Mouse (Mus musculus) intestine, embryonic 14.5 days (tissue): ENCODE measurements around the gene Olfr5. TPM values are rescaled to one million over a fixed set of nuclear protein-coding genes. Genes with fewer than 3 reads are reported as not detected.

ENCODE experiments used
- ATAC-seq: fragments of 200-750 bp; cut with Nextera tagmentation; replicated peaks from 2 replicates; pipeline ENCODE4 v1.8.0; 2017; ENCODE audit warnings: low read depth, moderate number of reproducible peaks, moderate TSS enrichment, moderate library complexity; ENCODE audit not compliant: low FRiP score, low TSS enrichment
- DNase-seq: peaks from one replicate; pipeline ENCODE4 v3.0.0-alpha.2; 2018; ENCODE audit warnings: low spot score
- H3K27ac ChIP-seq: fragments of 300-500 bp; sonication (generic); 2 replicates; pipeline ENCODE4 v1.5.1; 2014; ENCODE audit warnings: low read depth, mild to moderate bottlenecking, control low read depth
- H3K27me3 ChIP-seq: fragments of 300-500 bp; sonication (generic); replicated peaks from 2 replicates; pipeline ENCODE4 v1.6.1; 2014; ENCODE audit warnings: low read length, control low read depth; ENCODE audit not compliant: control insufficient read depth, insufficient read depth
- H3K36me3 ChIP-seq: fragments of 300-500 bp; sonication (generic); 2 replicates; pipeline ENCODE4 v1.6.1; 2014; ENCODE audit warnings: low read length, control low read depth; ENCODE audit not compliant: control insufficient read depth, insufficient read depth
- H3K4me1 ChIP-seq: fragments of 300-500 bp; sonication (generic); replicated peaks from 2 replicates; pipeline ENCODE4 v1.6.1; 2014; ENCODE audit warnings: low read length, control low read depth, mixed read lengths; ENCODE audit not compliant: control insufficient read depth, insufficient read depth
- H3K4me2 ChIP-seq: fragments of 300-500 bp; sonication (generic); 2 replicates; pipeline ENCODE4 v1.6.1; 2014; ENCODE audit warnings: low read length
- H3K4me3 ChIP-seq: fragments of 300-500 bp; sonication (generic); 2 replicates; pipeline ENCODE4 v1.5.1; 2014; ENCODE audit warnings: low read depth, low read length, control low read depth, mixed read lengths
- H3K9ac ChIP-seq: fragments of 300-500 bp; sonication (generic); 2 replicates; pipeline ENCODE4 v1.6.1; 2014; ENCODE audit warnings: mild to moderate bottlenecking, low read length
- H3K9me3 ChIP-seq: fragments of 300-500 bp; sonication (generic); 2 replicates; pipeline ENCODE4 v1.6.1; 2016; ENCODE audit warnings: low read length, control low read depth; ENCODE audit not compliant: control insufficient read depth
- WGBS: fragments of 180-500 bp; shearing (Covaris S2); extraction: QIAGEN DNeasy Blood & Tissue Kit; methylation state at CpG from one replicate; pipeline ENCODE4 v1.1.7; 2014; 5-methylcytosine and 5-hydroxymethylcytosine counted together
- polyA plus RNA-seq: library from polyadenylated mRNA; unstranded; fragments of >200 nt; fragmentation: Nextera tagmentation; extraction: Ambion mirVana; gene quantifications from 2 replicates; pipeline ENCODE4 v1.2.1, GENCODE M21; 2014

Olfr5 gene
- polyA plus RNA-seq, 1 experiment from 2014 or later, result not detected

DNA sequence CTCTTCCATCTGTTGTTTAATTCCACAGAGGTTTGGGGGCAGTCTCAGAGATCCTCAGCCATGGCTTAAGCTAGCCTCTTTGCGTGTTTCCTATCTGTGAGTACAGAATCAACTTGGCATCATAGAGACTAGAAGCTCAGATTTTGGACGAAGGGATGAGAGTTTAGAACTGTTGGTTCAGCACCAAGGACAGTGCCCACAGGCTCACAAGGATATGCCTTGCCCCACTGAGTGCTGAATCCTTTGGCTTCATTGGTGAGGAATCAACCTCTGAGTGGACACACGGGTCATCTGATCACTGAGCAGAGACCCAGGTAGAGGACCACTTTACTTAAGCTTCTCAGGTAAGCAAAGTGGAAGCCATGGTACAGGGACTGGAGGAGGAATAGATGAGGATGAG, 30.3 kb downstream of the Olfr5 start:
- Histone ChIP-seq H3K27me3 (no peaks in the 10 kb centered on the region), H3K27ac (no peak overlapping the region), H3K9me3 (no peaks in the 10 kb centered on the region), H3K4me3 (no peak overlapping the region), H3K36me3 (no peaks in the 10 kb centered on the region), H3K4me2 (no peak overlapping the region), H3K9ac (no peak overlapping the region), H3K4me1 (no peaks in the 10 kb centered on the region)
- ATAC-seq, result no peak
- no peak for DNase-seq
- 41% methylated on average over 3 of the region's 3 CpGs for WGBS

DNA sequence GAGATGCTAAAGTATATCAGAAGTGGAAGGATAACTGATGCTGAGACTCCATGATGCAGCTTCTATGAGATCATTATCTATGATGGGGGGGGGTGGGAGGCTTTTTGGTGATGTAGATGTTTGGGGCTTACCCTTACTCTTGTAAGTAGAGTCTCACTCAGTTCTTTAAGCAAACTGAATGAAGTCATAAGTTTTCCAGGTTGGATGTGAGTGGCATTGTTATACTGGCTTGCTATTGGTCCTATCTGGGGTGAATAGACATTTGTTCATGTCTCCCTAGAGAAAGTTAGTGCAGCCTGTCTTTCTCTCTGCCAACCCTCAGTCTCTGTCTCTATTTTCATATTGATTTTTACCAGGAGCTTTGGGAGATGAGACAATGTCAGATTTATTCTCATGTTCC, 30.9 kb downstream of the Olfr5 start, which contains the start of gene Olfr1336:
TSS of gene Olfr1336 (plus strand) at position 301 of the 400 bp plus-strand sequence.
- ATAC-seq (no peak), DNase-seq (no peak)
- Histone ChIP-seq H3K4me1 (no peaks in the 10 kb centered on the region), H3K9me3 (no peaks in the 10 kb centered on the region), H3K4me3 (no peak within 1 kb of the TSS), H3K27ac (no peak within 1 kb of the TSS), H3K27me3 (no peaks in the 10 kb centered on the region), H3K36me3 (no peaks in the 10 kb centered on the region), H3K9ac (no peak within 1 kb of the TSS), H3K4me2 (no peak within 1 kb of the TSS)

DNA sequence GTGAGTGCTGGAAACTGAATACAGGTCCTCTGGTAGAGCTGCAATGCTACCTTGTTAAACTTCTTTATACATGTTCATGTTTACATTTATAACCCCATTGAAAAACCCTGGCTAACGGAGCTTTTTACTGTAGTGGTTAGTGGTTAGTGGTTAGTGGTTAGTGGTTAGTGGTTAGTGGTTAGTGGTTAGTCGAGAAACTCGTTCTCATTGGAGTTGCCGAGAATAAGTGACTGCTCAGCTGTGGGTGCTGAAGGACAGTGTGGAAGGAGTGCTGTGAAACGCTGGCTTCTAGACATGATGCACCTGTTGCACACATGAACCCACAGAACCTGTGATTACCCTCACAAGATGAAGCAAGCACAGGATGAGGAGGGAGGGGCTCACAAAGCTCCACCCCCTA, 39.0 kb downstream of the Olfr5 start:
- Histone ChIP-seq H3K4me1 (no peaks in the 10 kb centered on the region), H3K27me3 (no peaks in the 10 kb centered on the region), H3K4me3 (no peak overlapping the region), H3K9ac (no peak overlapping the region), H3K36me3 (no peaks in the 10 kb centered on the region), H3K4me2 (no peak overlapping the region), H3K27ac (no peak overlapping the region), H3K9me3 (no peaks in the 10 kb centered on the region)
- DNase-seq (no peak), ATAC-seq (no peak)
- WGBS, result 85% methylated on average over 5 of the region's 5 CpGs

DNA sequence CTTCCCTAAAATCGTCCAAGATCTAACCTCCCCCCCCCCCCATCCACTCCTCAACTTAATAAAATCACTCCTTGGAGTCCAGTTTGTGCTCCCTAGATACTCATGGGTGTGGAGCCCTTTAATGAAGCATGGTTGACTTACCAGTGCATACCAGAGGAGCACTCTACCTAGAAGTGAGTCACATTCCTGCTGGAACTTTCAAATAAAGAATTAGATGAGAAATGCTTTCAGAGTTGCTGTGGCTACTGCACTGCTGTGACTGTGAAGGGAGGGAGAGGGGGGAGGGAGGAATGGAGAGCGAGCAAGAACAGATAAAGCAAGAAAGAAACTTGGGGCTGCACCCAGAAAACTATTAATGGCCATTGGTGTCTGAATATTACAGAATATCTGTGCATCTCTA, 45.6 kb downstream of the Olfr5 start:
- no peak overlapping the region for H3K4me3 ChIP-seq
- no peaks in the 10 kb centered on the region for H3K4me1 ChIP-seq
- H3K9me3 ChIP-seq, result no peaks in the 10 kb centered on the region
- no peak overlapping the region for H3K9ac ChIP-seq
- WGBS, result 68% methylated on average over 2 of the region's 2 CpGs
- DNase-seq, result no peak
- no peaks in the 10 kb centered on the region for H3K27me3 ChIP-seq
- no peak for ATAC-seq
- no peak overlapping the region for H3K4me2 ChIP-seq
- no peaks in the 10 kb centered on the region for H3K36me3 ChIP-seq
- no peak overlapping the region for H3K27ac ChIP-seq

DNA sequence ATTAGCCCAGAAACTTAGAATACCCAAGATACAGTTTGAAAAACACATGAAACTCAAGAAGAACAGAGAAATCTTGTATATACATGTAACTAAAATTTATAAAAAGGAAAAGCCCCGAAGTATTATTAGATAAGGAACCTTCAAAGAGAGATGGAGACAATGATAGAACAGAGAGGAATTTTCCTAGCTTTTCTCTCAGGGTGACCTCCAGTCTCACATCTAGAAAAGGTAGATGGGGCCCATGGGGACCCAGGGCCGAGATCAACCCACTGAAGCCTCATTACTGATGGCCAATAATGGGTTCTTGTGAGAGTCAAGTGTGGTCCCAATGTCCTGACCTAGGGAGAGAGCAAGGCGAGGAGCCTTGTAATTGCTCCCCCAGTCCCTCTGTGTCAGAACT, 48.4 kb downstream of the Olfr5 start, which contains the start of gene Olfr1344:
TSS of gene Olfr1344 (plus strand) at position 301 of the 400 bp plus-strand sequence.
- no peaks in the 10 kb centered on the region for H3K4me1 ChIP-seq
- H3K9ac ChIP-seq, result no peak within 1 kb of the TSS
- ATAC-seq (no peak), DNase-seq (no peak)
- no peak within 1 kb of the TSS for H3K27ac ChIP-seq
- 78% methylated on average over 3 of the region's 3 CpGs for WGBS
- H3K36me3 ChIP-seq, result no peaks in the 10 kb centered on the region
- H3K9me3 ChIP-seq, result no peaks in the 10 kb centered on the region
- H3K27me3 ChIP-seq, result no peaks in the 10 kb centered on the region
- H3K4me3 ChIP-seq, result no peak within 1 kb of the TSS
- no peak within 1 kb of the TSS for H3K4me2 ChIP-seq

DNA sequence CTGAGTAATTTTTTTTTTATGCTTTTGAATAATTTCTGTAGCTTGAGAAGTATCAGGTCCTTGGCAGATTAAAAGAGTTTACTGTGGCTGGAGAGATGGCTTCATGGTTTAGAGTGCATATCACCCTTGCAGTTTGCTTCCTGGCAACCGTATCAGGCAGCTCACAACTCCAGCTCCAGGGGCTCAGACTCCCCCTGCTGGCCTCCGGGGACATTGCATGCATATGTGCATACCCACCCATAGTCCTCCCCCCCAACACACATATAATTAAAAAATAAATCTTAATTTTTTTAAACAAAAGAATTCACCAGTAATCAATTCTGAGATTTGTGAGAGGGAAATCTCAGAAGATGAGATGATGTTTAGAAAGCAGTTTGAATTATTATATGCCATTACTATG, 56.4 kb downstream of the Olfr5 start:
- Histone ChIP-seq H3K4me3 (no peak overlapping the region), H3K27ac (no peak overlapping the region), H3K27me3 (no peaks in the 10 kb centered on the region), H3K9ac (no peak overlapping the region), H3K36me3 (no peaks in the 10 kb centered on the region), H3K9me3 (no peaks in the 10 kb centered on the region), H3K4me1 (no peaks in the 10 kb centered on the region), H3K4me2 (no peak overlapping the region)
- DNase-seq (peak; percentile 64), ATAC-seq (no peak)
- WGBS, result 46% methylated on average over 2 of the region's 2 CpGs

DNA sequence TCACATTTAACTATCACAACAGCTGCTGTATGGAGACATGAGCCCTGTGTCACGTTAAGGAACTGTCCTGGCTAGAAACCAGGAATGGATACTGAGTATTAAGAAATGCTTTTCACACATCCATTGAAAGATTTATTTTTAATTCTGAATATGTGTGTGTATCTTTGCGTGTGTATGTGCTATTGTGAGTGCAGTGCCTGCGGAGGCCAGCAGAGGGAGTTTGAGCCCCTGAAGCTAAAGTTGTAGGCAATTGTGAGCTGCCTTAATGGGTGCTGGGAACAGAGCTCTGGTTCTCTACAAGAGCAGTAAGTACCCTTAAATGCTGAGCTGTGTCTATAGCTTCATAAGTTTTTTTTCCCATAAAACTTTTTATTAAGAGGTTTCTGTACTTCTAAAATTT, 57.4 kb downstream of the Olfr5 start:
- Histone ChIP-seq H3K27me3 (no peaks in the 10 kb centered on the region), H3K9ac (no peak overlapping the region), H3K4me3 (no peak overlapping the region), H3K36me3 (no peaks in the 10 kb centered on the region), H3K4me1 (no peaks in the 10 kb centered on the region), H3K9me3 (no peaks in the 10 kb centered on the region), H3K27ac (no peak overlapping the region), H3K4me2 (no peak overlapping the region)
- ATAC-seq, result no peak
- no peak for DNase-seq
- 88% methylated on average over 3 of the region's 3 CpGs for WGBS

Other genes with a start within 250 kb of the Olfr5 start
- not detected in 2 replicates for gene Epp13, start 234.2 kb downstream of the Olfr5 start, polyA plus RNA-seq
- gene Zfp667, start 200.4 kb downstream of the Olfr5 start, polyA plus RNA-seq, result 5.7 and 7.9 TPM in 2 replicates
- 4.0 and 5.3 TPM in 2 replicates for gene Zfp583, start 155.7 kb downstream of the Olfr5 start, polyA plus RNA-seq
- 1.5 and 2.1 TPM in 2 replicates for gene Gm3854, start 143.2 kb downstream of the Olfr5 start, polyA plus RNA-seq
- gene Zfp78, start 123.7 kb downstream of the Olfr5 start, polyA plus RNA-seq, result 2.0 and 2.1 TPM in 2 replicates
- gene Zfp28, start 103.6 kb downstream of the Olfr5 start, polyA plus RNA-seq, result 8.3 and 10.2 TPM in 2 replicates
- gene Smim17, start 88.2 kb downstream of the Olfr5 start, polyA plus RNA-seq, result 0.31 and 0.38 TPM in 2 replicates
- gene Gm20715, start 76.7 kb downstream of the Olfr5 start, polyA plus RNA-seq, result not detected in 2 replicates
- gene Olfr1344, start 48.3 kb downstream of the Olfr5 start, polyA plus RNA-seq, result not detected in 2 replicates
- gene Olfr1336, start 30.8 kb downstream of the Olfr5 start, polyA plus RNA-seq, result not detected in 2 replicates
- not detected in 2 replicates for gene Olfr1346, start 19.8 kb downstream of the Olfr5 start, polyA plus RNA-seq
- not detected in 2 replicates for gene Olfr1347, start 12.8 kb upstream of the Olfr5 start, polyA plus RNA-seq
- not detected in 2 replicates for gene Olfr1348, start 21.8 kb upstream of the Olfr5 start, polyA plus RNA-seq
- not detected in 2 replicates for gene Olfr1349, start 36.0 kb upstream of the Olfr5 start, polyA plus RNA-seq
- gene Olfr1350, start 77.9 kb upstream of the Olfr5 start, polyA plus RNA-seq, result not detected in 2 replicates
- 5.1 and 5.7 TPM in 2 replicates for gene Zim1, start 209.5 kb upstream of the Olfr5 start, polyA plus RNA-seq
- 151 and 164 TPM in 2 replicates for gene Peg3, start 243.5 kb upstream of the Olfr5 start, polyA plus RNA-seq
- 5.7 and 6.8 TPM in 2 replicates for gene Usp29, start 243.6 kb upstream of the Olfr5 start, polyA plus RNA-seq